Mouse (Mus musculus) forebrain, embryonic 16.5 days (tissue): Measurements from ENCODE around the gene Fjx1. TPM values are rescaled to one million over a fixed set of nuclear protein-coding genes. Genes with fewer than 3 reads are reported as not detected.

Source experiments
- ATAC-seq: fragments of 200-750 bp; cut with Nextera tagmentation; 2 replicates; pipeline ENCODE4 v1.8.0; 2017; ENCODE audit warnings: mild to moderate bottlenecking, moderate library complexity
- H3K27ac ChIP-seq: fragments of 300-500 bp; sonication (generic); 2 replicates; pipeline ENCODE4 v1.5.1; 2014; ENCODE audit warnings: low read length, control low read depth
- H3K27me3 ChIP-seq: fragments of 300-500 bp; sonication (generic); replicated peaks from 2 replicates; pipeline ENCODE4 v1.6.1; 2014; ENCODE audit warnings: low read length; ENCODE audit not compliant: control insufficient read depth, insufficient read depth
- H3K36me3 ChIP-seq: fragments of 300-500 bp; sonication (generic); 2 replicates; pipeline ENCODE4 v1.6.1; 2014; ENCODE audit not compliant: control insufficient read depth, insufficient read depth
- H3K4me1 ChIP-seq: fragments of 300-500 bp; sonication (generic); replicated peaks from 2 replicates; pipeline ENCODE4 v1.6.1; 2014; ENCODE audit warnings: low read length; ENCODE audit not compliant: control insufficient read depth, insufficient read depth
- H3K4me2 ChIP-seq: fragments of 300-500 bp; sonication (generic); 2 replicates; pipeline ENCODE4 v1.6.1; 2014; ENCODE audit warnings: mild to moderate bottlenecking, low read length, control low read depth
- H3K4me3 ChIP-seq: fragments of 300-500 bp; sonication (generic); replicated peaks from 2 replicates; pipeline ENCODE4 v1.5.1; 2014; ENCODE audit warnings: mild to moderate bottlenecking, low read length, control low read depth
- H3K9ac ChIP-seq: fragments of 300-500 bp; sonication (generic); replicated peaks from 2 replicates; pipeline ENCODE4 v1.6.1; 2014; ENCODE audit warnings: low read depth, low read length, control low read depth
- H3K9me3 ChIP-seq: fragments of 300-500 bp; sonication (generic); 2 replicates; pipeline ENCODE4 v1.6.1; 2016; ENCODE audit warnings: low read length; ENCODE audit not compliant: control insufficient read depth
- WGBS: fragments of 180-500 bp; shearing (Covaris S2); extraction: QIAGEN DNeasy Blood & Tissue Kit; methylation state at CpG from one replicate; pipeline ENCODE4 v1.1.7; 2014; 5-methylcytosine and 5-hydroxymethylcytosine counted together
- polyA plus RNA-seq: library from polyadenylated mRNA; unstranded; fragments of >200 nt; fragmentation: Nextera tagmentation; extraction: Ambion mirVana; gene quantifications from 2 replicates; pipeline ENCODE4 v1.2.1, GENCODE M21; 2015

Gene Fjx1
- polyA plus RNA-seq = 26.5 and 29.9 TPM in 2 replicates

DNA sequence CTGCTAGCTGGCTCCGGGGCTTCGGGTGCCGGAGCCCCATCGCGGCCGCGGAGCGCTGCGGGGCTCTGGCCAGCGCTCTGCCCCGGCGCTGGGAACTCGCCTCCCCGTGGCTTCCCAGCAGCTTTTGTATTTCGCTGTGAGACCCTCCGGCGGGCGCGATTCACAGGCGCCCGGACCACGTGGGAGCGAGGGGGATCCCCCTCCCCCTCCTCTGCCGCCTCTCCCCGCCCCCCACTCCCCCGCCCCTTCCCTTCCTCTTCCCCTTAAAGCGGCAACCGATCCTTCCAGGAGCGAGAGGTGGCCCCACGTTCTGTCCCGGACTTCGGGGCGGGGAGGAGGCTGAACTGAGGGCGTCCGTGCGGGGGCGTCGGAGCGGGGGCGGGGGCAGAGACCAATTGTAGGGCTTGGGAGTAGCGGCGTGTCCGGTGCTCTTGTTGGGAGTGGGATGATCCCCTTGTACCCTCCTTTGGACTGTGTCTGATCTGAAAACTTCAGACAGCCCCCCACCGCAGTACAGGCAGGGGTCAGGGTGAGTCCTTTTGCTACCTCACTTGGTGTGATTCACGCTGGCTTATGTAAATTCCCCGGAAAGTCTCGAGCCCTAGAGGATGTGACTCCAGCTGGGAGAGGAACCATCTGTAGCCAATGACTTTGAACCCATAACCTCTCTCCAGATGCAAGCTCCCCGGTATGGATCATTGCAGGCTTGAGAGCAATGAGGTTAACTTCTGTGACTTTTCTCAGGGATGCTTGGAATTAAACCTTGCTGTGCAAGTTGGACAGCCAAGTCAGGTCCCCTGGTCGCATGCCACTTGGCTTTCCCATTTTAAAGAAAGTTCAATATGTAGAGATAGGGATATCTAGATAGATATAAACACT lies at the start of gene Fjx1:
TSS of gene Fjx1 (minus strand) at position 829 of the 879 bp plus-strand sequence.
- Histone ChIP-seq H3K27ac (peak within 1 kb of the TSS; percentile 95), H3K4me3 (peak within 1 kb of the TSS; percentile 69), H3K4me2 (peak within 1 kb of the TSS; percentile 70), H3K4me1 (peaks cover 24% of the 10 kb centered on the region), H3K27me3 (no peaks in the 10 kb centered on the region), H3K36me3 (no peaks in the 10 kb centered on the region; the same call in 1 of the 2 replicates), H3K9me3 (no peaks in the 10 kb centered on the region), H3K9ac (peak within 1 kb of the TSS; percentile 87)
- peak; percentile 83 for ATAC-seq
- 1% methylated on average over 46 of the region's 49 CpGs for WGBS

DNA sequence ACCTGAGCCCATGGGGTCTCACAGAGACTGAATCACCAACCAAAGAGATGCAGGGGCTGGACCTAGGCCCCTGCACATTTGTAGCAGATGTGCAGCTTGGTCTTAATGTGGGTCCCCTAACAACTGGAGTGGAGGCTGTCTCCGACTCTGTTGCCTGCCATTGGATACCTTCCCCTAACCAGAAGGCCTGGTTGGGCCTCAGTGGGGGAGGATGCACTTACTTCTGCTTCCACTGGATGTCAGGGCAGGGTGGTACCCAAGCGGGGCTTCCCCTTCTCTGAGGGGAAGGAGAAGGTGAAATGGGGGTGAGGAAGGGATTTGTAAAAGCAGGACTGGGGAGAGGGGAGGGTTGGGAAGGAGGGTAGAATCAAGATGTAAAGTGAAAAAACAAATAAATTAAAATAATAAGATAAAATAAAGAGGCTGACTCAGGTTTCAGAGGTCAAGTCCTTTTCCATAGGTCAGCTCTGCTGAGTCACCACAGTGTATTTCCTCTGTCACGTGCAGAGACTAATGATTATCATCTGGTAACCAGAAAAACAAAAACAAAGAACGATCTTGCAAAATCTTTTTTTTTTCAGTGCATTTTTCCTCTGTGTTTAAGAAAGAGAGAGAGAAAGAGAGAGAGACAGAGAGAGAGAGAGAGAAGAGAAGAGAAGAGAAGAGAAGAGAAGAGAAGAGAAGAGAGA lies 47.8 kb upstream of the Fjx1 start:
- H3K4me3 ChIP-seq = no peak overlapping the region
- 55% methylated on average over 4 of the region's 4 CpGs for WGBS
- ATAC-seq = no peak

DNA sequence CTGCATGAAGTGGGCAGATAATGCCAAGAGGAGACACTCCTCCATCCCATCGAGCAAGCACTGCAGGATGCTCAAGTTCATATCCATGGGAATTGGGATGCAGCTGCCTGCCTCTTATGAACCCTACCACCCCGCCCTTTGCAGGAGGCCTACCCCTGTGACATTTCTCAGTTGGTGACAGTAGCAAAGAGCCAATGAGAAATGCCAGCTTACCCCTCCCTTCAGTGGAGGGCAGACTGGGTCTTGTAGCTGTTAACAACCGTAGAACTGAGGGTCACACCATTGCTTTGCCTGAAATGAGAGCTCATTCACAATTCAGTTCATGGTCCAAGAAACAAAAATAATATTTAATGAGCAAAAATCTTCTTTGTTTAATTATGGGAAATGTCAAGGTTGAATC lies 28.4 kb upstream of the Fjx1 start:
- ATAC-seq = no peak
- H3K27me3 ChIP-seq = no peaks in the 10 kb centered on the region
- H3K9ac ChIP-seq = no peak overlapping the region
- no peak overlapping the region for H3K4me2 ChIP-seq
- no peaks in the 10 kb centered on the region for H3K4me1 ChIP-seq
- H3K36me3 ChIP-seq = no peaks in the 10 kb centered on the region
- no peaks in the 10 kb centered on the region; the same call in 1 of the 2 replicates for H3K9me3 ChIP-seq
- H3K27ac ChIP-seq = no peak overlapping the region
- 47% methylated on average over 3 of the region's 3 CpGs for WGBS
- H3K4me3 ChIP-seq = no peak overlapping the region

More for the DNA sequence above, 47.8 kb upstream of the Fjx1 start:
- Histone ChIP-seq H3K4me2 (no peak overlapping the region), H3K4me1 (no peaks in the 10 kb centered on the region), H3K27me3 (no peaks in the 10 kb centered on the region), H3K27ac (no peak overlapping the region), H3K9ac (no peak overlapping the region), H3K36me3 (no peaks in the 10 kb centered on the region), H3K9me3 (no peaks in the 10 kb centered on the region)

DNA sequence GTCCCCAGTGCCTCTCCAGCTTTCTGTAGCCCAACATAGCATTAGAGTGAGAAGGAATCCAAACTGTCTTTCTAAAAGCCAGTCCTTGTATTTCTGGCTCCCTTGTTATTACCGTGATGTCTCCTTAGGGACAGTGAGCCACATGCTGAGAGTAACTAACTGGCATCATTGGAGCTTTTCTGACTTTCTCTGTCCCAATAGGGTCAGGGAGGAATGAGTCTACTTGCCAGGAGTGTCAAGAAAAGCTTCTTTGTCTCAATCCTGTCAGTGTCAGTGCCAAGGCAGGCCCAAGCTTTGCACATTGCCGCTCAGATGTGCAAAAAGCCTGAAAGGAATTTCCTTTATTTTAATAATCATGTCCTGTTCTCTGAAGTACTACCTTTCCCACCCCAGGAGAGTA lies 23.8 kb upstream of the Fjx1 start:
- no peak for ATAC-seq
- 42% methylated on average over 2 of the region's 2 CpGs for WGBS
- H3K4me1 ChIP-seq = no peaks in the 10 kb centered on the region

DNA sequence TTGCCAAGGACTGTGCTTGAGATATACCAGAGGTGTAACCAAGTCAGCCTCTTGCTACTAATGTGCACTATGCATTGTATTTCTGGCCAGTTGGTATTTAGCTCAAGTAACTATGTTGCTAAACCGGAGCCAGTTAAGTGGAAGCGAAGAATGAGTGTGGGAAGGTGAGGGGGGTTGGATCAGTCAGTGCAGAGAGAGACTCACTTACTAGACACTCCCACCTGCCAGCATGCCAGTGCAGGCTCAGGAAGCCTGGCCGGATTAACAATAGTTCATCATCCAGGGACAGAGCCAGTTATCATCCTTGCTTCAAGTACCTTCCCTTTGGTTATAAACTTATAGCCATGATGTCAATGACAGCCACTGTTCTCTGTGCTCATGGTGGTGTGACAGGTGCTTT lies 16.3 kb upstream of the Fjx1 start:
- H3K27me3 ChIP-seq = no peaks in the 10 kb centered on the region
- no peaks in the 10 kb centered on the region for H3K36me3 ChIP-seq
- no peaks in the 10 kb centered on the region for H3K9me3 ChIP-seq
- H3K4me1 ChIP-seq = peaks cover 8% of the 10 kb centered on the region
- H3K4me3 ChIP-seq = no peak overlapping the region
- no peak overlapping the region for H3K9ac ChIP-seq
- no peak overlapping the region for H3K4me2 ChIP-seq
- no peak for ATAC-seq
- H3K27ac ChIP-seq = no peak overlapping the region
- 71% methylated on average over 3 of the region's 3 CpGs for WGBS

More for the DNA sequence above, 23.8 kb upstream of the Fjx1 start:
- Histone ChIP-seq H3K27ac (no peak overlapping the region), H3K36me3 (no peaks in the 10 kb centered on the region), H3K9me3 (no peaks in the 10 kb centered on the region), H3K27me3 (no peaks in the 10 kb centered on the region), H3K4me3 (no peak overlapping the region), H3K4me2 (no peak overlapping the region), H3K9ac (no peak overlapping the region)

DNA sequence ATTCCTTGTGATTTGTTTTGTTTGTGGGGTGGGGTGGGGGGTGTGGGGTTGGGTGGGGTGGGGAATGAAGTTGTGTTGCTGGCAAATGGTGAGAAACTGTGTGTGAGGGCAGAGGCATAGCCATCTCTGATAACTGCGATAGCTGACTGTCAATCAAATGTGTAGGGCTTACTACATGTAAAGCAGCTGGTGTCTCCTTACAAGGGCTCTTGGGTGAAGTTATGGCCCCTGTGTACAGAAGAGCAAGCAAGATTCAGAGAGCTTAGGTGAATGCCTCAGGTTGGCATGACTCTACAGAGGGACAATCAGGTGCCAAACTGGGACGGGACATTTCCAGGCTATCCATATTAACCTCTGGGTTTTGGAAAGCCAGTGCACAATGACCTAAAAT lies 12.0 kb upstream of the Fjx1 start:
- Histone ChIP-seq H3K9ac (no peak overlapping the region), H3K36me3 (no peaks in the 10 kb centered on the region), H3K27me3 (no peaks in the 10 kb centered on the region), H3K4me1 (peaks cover 10% of the 10 kb centered on the region), H3K4me2 (no peak overlapping the region), H3K27ac (no peak overlapping the region), H3K4me3 (no peak overlapping the region), H3K9me3 (no peaks in the 10 kb centered on the region)
- WGBS = 82% methylated on average over 2 of the region's 2 CpGs
- peak; percentile 19 for ATAC-seq

DNA sequence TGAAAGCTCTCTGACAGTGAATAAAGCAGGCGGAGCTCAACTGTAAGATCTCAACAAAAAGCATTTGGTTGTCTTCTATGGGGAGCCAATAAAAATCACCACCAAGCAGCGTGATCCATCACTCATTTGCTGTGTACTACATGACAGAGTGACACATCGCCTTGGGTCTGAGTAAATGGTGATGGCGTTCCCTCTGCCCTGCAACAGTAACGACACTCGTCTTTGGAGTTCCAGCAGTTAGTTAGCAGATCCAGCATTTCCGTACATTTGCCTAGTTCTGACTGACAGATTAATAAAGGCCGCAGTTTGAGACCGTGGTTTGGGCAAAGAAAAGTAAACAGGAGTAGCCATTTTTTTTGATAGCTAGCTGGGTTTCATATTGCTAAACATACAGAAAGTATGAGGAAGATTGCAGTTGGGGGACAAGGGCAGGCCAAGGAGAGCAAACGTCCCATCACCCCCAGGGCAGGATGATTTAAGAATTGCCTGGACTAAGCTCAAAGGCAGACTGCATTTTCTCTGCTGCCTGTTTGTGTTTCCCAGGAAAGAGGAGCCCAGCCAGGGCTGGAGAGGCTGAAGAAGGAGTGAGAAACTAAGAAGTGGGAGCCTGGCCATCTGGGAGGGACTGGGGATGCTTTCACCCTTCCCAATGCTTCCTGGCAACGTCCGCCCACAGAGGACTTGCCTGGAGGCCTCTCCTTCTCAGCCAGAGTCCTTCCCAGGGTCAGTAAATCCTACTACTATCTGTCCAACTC lies 11.5 kb upstream of the Fjx1 start:
- peaks cover 10% of the 10 kb centered on the region for H3K4me1 ChIP-seq
- H3K27ac ChIP-seq = peak overlapping the region; percentile 59
- no peak overlapping the region for H3K4me3 ChIP-seq
- H3K36me3 ChIP-seq = no peaks in the 10 kb centered on the region
- WGBS = 33% methylated on average over 12 of the region's 12 CpGs
- H3K9me3 ChIP-seq = no peaks in the 10 kb centered on the region
- no peak overlapping the region for H3K9ac ChIP-seq
- H3K27me3 ChIP-seq = no peaks in the 10 kb centered on the region
- H3K4me2 ChIP-seq = no peak overlapping the region
- peak; percentile 85 for ATAC-seq

DNA sequence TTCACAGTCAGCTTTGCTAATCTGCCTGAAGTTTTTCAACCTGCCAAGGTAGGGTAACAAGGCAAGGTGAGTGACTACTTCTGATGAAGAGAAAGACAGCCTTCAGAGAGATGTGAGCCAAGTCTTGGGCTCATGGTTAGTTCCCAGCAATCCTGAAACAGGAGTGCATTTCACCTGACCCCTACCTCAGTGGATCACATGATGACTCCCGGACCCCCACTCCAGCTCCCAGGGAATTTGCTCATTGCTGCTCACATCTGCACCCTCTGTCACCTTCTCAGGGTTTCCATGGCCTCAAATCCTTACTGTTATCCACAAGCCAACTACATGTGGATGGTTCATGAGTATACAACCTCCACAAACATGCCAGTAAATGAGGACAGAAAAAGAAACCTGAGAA lies 9.2 kb upstream of the Fjx1 start:
- ATAC-seq = no peak
- Histone ChIP-seq H3K9me3 (no peaks in the 10 kb centered on the region), H3K9ac (no peak overlapping the region), H3K4me1 (peaks cover 10% of the 10 kb centered on the region), H3K27me3 (no peaks in the 10 kb centered on the region), H3K36me3 (no peaks in the 10 kb centered on the region), H3K27ac (no peak overlapping the region), H3K4me2 (no peak overlapping the region), H3K4me3 (no peak overlapping the region)
- 93% methylated on average over 1 of the region's 1 CpGs for WGBS

DNA sequence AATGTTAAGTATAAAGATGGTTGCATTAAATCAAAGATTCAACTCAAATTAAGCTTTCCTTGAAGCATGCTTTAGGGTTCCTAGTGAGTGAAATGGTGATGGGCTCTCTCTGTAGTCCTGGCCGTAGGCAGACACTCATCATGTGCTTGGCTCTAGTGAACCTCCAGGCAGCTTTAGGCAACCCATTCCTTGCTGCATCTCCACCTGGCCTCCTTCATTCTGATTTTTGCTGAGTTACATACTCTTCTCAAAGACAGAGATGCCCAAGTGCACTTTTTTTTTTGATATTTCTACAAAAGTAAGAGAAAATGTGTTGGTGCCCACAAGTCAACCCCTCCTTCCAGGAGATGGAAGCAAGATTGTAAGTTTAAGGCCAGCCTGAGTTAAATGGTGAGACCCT lies 2.8 kb upstream of the Fjx1 start:
- 93% methylated on average over 1 of the region's 1 CpGs for WGBS
- Histone ChIP-seq H3K4me3 (no peak overlapping the region), H3K4me2 (no peak overlapping the region), H3K9me3 (no peaks in the 10 kb centered on the region), H3K27me3 (no peaks in the 10 kb centered on the region), H3K4me1 (peaks cover 9% of the 10 kb centered on the region), H3K36me3 (no peaks in the 10 kb centered on the region), H3K27ac (no peak overlapping the region), H3K9ac (no peak overlapping the region)
- ATAC-seq = no peak
